Mouse (Mus musculus) ovary, adult 18-20 months (tissue): ENCODE measurements around the gene Zfp12.
A peak's percentile ranks its signal among the peaks of the same experiment; 100 is the strongest.
"Not testable (repeated sequence)": the region's sequence is repeated elsewhere in the genome, so short reads cannot be mapped to it uniquely, and the experiment has no call there.

Experiments used
- DNase-seq: peaks from one replicate; pipeline ENCODE4 v3.0.0; 2022; ENCODE audit warnings: low spot score, mixed read lengths

Zfp12 gene

DNA sequence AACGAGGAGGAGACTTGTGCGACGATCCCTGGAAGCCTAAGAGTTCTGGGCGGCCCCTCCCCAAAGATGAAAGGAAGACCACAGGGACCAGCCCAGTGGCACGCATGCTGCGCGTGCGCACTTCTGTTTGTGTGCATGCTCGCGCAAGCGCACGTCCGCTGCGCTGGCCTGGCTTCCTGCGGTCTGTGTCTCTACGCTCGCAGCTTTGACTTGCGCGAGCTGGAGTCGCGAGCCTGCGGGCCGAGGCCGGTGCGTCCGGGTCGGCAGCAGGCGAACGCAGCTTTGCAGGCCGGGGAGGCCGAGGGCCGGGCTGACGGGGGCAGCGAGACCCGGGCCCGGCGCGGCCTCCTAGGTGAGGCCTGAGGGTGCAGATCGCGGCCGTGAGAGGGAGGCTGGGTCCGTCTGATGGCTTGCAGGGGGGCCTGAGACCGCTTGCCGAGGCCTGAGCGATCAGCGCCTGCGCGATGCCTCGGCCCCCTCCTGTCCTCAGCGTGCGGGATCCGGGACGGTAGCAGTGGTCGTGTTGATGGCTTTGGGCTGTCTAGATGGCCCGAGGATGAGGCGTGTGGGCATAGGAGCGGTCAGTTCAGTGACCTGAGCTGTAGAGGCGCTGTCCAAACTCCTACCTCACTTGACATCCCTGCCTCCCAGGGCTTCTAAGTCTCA lies at the start of gene Zfp12:
Gene Zfp12, plus strand, starts transcription at position 136 of the 666 bp plus-strand sequence.
- peak; percentile 94 for DNase-seq

DNA sequence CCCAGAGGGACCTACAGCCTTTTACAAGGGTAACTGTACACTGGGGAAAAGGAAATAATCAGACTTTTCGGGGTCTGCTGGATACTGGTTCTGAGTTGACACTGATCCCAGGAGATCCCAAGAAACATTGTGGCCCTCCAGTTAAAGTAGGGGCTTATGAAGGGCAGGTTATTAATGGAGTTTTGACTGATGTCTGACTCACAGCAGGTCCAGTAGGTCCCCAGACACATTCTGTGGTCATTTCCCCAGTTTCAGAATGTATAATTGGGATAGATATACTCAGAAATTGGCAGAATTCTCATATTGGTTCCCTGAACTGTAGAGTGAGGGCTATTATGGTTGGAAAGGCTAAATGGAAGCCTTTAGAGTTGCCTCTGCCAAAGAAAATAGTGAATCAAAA lies 46.9 kb upstream of the Zfp12 start:
- DNase-seq: not testable (repeated sequence)

DNA sequence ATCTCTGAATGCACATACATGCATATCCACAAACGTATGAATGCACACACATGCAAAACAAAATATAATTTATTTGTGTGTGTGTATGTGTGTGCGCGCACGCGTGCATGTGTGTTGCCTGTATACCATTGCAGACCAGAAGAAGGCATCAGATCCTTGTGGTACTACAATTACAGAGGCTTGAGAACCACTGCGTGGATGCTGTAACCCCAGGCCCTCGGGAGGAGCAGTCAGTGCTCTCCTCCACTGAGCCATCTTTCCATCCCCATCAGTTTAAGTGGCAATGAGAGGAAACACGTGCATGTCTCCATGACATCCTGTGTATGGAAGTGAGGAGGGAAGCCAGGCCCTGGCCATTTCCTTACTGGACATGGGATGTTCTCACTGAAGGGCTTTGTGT lies 42.2 kb upstream of the Zfp12 start:
- DNase-seq: no peak

DNA sequence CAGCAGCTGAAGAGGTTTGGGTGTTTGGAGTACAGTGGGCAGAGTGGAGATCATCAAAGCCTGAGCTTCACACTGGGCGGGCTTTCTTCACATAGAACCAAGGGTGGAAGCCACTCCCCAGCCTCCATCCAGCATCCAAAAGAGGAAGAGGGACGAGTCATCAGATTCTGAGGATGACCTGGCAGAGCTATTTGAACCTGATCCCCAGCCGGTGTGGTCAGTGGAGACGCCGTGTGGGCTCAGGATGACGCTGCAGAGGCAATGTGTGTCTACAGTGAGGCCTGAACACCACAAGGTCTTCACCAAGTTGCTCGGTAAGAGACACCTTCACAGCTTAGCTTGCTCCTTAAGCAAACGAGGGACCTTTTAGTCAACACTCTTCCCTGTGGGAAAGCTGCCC lies 40.2 kb upstream of the Zfp12 start:
- DNase-seq: not testable (repeated sequence)

DNA sequence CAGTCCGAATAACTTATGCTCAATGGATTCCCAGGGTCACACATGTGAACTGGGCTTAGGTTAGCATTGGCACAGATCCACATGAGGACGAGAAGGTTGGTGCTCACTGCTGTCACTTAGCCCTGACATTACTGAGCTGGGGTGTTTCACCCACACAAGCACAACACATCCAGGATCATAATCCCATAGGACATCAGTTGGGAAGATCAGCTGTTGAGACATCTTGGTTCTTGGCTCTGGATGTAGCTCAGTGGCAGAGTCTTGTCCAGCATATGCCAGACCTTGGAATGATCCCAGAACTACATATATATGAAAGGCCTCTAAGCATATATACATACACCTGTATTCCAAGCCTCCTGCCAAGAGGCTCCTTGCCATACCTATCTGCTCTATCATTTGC lies 39.8 kb upstream of the Zfp12 start:
- DNase-seq: no peak

DNA sequence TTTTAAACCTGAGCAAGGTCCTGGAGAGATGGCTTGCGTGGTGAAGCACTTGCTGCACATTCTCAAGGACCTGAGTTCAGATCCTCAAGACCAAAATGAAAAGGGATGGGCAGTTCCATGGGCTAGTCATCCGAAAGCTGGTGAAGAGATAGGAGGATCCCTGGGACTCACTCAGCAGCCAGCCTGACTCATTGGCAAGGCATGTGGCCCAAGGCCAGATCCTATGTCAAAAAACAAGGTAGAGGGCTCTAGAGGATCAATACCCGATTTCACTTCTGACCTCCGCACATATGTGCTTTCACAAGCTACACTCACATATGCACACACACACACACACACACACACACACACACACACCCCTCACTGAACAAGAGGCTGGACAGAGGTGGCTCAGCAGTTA lies 38.5 kb upstream of the Zfp12 start:
- DNase-seq: no peak

DNA sequence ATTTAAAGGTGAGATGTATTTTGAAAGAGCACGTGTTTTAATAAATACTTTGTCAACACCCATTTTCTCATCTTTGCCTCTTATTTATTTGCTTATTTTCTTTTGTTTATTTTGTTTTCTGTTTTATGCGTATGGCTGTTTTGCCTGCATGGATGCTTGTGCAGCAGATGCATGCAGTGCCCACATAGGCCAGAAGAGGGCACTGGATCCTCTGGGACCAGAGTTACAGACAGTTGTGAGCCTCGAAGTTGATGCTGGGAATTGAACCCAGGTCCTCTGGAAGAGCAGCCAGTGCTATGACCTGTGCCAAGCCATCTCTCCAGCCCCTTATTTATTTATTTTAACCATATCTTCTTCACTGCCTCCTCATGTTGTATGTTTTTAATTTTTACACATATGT lies 29.9 kb upstream of the Zfp12 start:
- no peak for DNase-seq

DNA sequence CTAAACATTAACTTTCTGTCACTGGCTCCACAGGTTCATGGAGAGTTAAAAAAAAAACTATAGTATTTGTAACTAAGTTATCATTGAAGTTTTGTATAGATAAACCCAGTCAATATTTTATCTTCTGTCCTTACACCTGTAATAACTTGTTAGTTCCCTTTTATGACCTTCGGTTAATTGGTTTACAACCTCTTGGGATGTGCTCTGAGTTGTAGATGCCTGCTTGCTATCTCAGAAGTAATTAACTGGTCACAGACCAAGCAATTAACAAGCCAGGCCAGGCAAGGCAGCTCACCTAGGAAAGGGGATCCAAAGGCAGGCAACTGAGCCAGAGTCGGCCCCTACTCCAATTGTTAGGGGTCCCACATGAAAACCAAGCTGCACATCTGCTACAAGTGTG lies 21.1 kb upstream of the Zfp12 start:
- no peak for DNase-seq

DNA sequence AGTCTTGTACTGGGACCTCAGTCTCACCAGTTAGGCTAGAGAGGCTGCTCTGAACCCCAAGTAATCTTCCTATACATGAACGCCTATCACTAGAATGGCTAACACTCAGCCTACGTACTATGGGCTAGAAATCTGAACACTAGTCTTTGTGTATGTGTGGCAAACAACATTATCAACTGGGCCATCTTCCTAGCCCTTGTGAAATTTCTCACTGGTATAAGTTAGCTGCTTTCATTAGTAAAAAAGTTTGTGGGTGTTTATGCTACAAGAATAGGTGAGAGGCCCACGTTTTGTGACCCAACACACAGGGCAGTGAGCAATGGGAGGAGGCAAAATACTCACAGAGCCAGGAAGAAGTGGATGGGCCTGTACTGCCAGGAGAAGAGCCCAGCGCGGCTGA lies 14.0 kb upstream of the Zfp12 start:
- DNase-seq: no peak

DNA sequence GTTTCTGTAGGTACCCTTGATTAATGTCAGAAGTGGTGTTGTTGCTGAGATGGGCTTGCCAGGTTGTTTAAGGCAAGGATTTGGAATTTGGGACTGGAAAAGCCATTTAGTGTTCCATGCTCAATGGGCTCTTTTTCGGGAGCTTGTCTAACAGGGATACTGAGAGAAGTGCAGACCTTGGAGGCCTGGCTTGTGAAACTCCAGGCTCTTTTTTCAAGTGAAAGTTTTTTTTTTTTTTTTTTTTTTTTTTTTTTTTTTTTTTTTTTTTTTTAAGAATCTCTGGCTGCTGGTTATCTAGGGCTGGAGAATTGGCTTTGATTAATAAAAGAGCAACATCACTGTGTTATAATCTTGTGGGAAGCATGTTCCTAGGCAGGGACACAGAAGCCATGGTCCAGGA lies 12.7 kb upstream of the Zfp12 start:
- no peak for DNase-seq

DNA sequence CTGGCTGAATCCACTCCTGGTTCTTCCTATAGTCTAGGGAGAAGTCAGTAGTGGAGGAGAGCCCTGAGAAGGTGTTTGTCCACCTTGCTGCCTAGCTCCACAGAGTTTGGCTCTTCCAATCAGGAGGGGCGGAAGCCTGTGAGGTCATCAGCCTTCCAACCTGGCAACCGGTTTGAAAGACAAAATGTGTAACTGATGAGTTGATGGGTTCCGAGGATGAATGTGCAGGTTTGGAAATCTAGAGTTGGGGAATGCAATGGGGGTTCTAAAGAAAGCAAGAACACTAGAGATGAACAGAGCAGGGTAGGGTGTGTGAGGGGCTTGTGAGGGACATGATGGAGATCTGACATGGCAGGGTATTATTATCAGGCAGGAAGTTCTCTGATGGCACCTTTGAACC lies 8.2 kb upstream of the Zfp12 start, which contains the start of gene Spdye4a:
Gene Spdye4a, minus strand, starts transcription at position 101 of the 400 bp plus-strand sequence.
- DNase-seq: no peak

DNA sequence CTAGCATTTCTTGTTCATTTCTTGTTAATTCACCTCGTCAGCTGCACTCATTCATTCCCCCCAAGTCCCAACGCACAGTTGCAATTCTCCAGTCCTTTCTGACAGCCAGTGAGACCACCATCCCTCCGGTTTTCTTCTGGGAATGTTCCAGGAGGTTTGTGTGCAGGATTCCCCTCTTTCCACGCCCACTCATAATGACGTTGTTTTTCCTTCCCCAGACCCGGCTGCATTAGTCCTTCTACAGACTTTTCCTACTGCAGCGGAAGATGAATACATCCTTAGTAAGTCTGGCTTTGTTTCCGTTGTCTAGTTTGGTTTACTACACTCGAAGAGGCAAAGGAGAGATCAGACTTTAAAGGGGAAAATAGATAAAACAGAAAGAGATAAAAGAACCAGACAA lies 1.1 kb downstream of the Zfp12 start:
- no peak for DNase-seq

DNA sequence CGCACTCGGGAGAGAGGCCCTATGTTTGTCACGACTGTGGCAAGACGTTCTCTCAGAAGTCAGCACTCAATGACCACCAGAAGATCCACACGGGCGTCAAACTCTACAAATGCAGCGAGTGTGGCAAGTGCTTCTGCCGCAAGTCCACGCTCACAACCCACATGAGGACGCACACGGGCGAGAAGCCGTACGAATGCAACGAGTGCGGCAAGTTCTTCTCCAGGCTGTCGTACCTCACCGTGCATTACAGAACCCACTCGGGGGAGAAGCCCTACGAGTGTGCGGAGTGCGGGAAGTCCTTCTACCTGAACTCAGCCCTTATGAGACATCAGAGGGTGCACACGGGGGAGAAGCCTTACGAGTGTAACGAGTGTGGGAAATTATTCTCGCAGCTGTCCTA lies 10.0 kb downstream of the Zfp12 start:
- no peak for DNase-seq

DNA sequence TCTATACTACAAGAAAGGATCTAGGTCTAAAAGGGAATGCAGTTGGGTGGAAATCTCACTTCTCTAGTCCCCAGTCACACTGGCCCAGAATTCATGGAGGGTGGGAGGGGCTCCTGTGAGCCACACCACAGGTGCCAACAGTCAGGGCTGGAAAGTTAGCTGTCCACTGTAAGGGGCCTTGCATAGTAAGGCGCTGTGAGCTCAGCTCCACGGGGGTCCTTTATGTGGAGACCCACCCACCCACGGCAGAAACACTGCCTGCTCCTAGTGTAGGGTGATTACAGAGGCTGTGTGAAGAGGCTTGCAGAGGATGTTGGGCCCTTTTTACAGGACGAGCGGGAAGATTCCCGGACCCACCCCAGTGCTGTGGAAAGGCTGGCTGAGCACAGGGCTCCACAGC lies 17.1 kb downstream of the Zfp12 start:
- no peak for DNase-seq

DNA sequence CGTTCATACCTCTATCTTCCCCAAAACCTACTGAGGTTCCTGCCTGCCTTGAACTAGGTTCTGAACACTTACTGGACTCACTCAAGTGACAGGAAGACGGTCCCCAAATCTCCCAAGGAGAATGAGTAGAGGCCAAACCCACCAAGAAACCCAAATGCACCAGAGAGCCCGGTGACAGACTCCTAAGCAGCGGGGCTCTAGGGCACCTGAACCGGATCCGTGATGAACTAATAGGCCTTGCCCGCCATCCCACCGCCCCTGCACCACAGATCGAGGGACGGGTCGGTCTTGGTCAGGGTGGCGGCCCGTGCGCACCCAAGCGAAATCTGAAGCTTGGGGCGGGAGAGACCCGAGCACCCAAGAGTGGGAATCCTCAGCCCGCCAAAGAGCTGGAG lies 17.8 kb downstream of the Zfp12 start:
- no peak for DNase-seq

DNA sequence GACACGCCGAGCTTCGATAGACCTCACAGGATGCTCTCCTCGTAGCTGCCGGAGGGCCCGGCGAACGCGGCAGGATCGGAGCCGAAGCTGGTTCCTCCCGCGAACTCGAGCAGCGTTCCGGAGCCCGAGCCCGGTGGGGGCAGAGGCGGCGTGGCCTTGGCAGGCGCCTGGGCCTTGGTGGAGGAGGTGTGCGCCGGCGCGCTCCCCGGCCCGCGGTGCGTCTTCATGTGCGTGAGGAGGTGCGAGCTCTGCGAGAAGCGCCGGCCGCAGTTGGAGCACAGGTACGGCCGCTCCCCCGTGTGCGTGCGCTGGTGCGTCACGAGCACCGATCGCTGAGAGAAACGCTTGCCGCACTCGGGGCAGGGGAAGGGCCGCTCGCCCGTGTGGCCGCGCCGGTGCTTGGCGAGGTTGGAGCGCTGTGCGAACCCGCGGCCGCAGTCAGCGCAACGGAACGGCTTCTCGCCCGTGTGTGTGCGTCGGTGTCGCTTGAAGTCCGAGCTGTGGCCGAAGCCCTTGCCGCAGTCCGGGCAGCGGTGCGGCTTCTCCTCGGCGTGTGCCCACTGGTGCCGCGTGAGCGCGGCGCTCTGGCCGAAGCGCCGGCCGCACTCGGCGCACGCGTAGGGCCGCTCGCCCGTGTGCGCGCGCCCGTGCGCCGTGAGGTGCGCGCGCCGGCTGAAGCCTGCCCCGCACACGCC lies 18.4 kb downstream of the Zfp12 start:
- no peak for DNase-seq

DNA sequence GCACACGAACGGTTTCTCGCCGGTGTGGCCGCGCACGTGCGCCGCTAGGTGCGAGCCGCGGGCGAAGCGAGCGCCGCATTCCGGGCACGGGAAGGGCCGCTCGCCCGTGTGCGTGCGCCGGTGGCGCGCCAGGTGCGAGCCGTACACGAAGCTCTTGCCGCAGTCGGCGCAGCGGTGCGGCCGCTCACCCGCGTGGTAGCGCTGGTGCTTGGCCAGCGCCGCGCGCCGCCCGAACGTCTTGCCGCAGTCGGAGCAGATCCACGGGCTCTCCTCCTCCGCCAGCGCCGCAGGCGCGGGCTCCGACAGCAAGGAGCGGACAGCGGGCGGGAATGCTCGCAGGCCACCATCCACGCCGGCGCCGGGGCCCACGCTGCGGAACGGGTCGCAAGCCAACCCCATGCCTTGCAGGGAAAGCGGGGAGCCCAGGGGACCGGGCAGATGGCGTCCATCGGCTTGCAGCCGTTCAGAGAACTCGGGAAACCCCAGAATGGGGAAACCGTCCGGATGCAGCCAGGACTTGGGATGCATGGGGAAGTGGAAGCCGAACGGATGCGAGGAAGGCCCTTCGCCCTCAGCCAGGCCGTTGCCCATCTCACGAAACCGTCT lies 19.0 kb downstream of the Zfp12 start:
- DNase-seq: no peak

DNA sequence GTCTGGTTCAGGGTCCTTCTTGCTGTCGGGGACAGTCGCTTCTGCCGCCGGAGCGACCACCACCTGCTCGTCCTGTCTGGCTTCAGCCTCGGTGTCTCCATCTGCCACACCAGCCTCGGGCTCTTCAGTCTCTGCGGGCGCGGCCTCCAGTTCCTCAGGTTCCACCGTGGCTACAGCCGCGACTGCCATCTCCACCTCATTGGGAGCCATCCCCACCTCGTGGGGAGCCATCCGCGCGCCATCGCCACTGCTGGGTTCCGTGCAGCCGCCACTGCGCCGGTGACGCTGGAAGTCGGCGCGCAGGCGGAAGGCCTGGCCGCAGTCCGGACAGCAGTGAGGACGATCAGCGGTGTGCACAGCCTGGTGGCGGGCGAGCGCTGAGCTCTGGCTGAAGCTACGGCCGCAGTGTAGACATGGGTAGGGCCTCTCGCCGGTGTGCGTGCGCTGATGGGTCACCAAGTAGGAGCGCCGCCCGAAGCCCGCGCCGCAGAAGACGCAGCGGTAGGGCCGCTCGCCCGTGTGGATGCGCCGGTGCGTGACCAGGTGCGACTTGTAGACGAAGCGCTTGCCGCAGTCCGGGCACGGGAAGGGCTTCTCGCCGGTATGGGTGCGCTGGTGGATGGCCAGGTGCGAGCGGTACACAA lies 19.6 kb downstream of the Zfp12 start:
- no peak for DNase-seq

DNA sequence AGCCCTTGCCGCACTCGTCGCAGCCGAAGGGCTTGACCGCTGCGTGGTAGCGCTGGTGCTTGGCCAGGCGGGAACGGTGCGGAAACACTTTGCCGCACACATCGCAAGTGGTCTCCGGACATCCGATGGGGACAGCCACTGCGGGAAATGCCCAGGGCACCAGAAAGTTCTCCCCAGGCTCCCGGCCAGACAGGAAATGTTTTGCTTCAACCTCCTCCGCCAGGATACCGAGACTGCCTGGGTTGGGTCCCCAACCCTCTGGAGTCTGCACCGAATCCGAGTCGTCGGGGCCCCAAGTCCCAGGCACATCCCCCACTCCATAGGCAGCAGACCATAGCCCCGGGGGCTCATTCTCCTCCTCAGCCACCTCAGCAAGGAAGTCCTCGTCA lies 20.2 kb downstream of the Zfp12 start:
- DNase-seq: no peak

DNA sequence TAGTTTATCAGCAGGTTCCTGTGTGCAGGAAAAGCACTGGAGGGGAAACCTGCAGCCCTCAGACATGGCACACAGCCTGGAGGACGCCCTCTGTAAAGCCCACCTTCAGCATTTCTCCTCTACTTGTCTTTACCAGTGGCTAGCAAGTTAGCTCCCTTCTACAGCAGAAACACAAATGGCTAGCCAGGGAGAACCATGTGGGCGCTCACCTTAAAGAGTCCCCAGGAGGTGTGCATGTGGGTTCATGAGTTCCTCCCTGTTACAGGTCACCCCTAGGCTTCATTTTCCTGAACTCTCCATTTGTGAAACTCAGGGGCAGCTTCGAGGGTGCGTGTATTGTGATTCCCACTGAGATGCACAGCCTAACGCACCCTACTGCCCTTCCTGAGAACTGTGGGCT lies 20.8 kb downstream of the Zfp12 start:
- DNase-seq: no peak

DNA sequence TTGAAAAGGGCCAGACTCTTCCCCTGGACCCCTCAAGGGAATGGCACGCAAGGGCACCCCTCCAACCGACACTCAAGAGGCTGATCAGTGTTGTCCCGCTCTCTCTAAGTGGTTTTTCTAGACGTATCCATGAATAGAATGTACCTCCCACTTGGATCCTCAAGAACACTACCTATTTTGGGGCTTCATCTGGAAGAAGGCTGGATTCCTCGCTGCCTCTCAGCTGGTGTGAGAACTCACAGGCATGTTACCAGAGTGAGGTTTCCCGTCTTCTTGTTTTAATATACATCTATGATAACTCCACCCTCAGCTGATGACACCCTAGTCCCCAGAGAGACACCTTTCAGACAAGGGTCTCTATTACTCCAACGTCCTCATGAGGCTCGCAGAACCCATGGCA lies 26.7 kb downstream of the Zfp12 start:
- DNase-seq: no peak

DNA sequence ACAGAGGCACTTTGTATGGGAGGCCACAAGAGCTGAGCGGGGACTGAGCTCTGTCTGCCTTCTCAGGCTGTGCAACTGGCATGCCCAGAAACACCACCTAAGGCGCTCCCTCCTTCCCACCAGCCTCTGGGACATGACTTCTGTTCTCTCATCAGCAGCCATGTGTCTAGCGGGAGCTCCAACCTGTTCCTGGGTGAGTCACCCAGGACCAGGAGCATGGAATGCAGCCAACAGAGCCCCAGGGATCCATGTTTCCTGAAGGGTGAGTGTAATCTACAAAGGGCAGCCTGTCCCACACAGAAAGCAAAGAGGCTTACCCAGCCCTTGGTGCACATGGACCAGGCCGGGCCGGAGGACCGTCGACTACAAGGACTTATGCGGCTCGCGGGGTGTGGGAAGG lies 29.7 kb downstream of the Zfp12 start:
- DNase-seq: no peak

DNA sequence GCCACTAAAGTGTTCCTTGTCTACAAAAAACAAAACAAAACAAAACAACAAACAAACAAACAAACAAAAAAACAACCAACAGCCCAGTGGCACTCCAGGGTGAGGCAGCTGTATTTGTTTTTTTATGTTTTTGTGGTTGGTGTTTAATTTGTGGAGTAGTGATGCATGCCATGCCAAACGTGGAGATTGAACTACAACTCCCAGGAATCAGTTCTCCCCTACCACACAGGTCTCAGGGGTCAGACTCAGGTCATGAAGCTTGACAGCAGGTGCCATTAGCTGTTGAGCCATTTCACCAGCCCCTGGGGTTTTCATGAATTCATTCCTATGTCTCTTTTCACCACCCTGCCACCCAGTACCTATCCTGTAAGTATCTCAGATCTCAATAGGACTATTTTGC lies 30.4 kb downstream of the Zfp12 start:
- DNase-seq: no peak
